Mouse (Mus musculus) liver, embryonic 14.5 days (tissue): ENCODE results near the gene Hoxa7.

Experiments used
- CTCF ChIP-seq: IDR thresholded peaks from 2 replicates; pipeline ENCODE4 v1.5.1; 2016; ENCODE audit warnings: antibody characterized with exemption, low read depth, control low read depth
- EP300 ChIP-seq: IDR thresholded peaks from 2 replicates; pipeline ENCODE4 v1.6.1; 2016; ENCODE audit warnings: antibody characterized with exemption, low read depth

GRCm38 (mm10) chr6:52169499-52170165 lies 52.0 kb downstream of the Hoxa7 start:
- no peak for TF ChIP-seq CTCF
- TF ChIP-seq EP300, result no peak
